Mouse (Mus musculus) embryonic stem cell, embryonic (primary cell): Measurements from ENCODE around the gene Gm29666.

Experiments used
- CTCF ChIA-PET, 4 experiments: fragments of 300-600 bp in 2 of 4; fragments of 350-600 bp in 2 of 4; sonication (Branson Sonifier 250); formaldehyde crosslinking; loops; one replicate each; lab custom pipeline; 2022; ENCODE audit warnings: inconsistent platforms in 2 of 4; lab: Charles Lee
- POLR2A ChIA-PET, 4 experiments: fragments of 300-600 bp in 2 of 4; fragments of 350-600 bp in 2 of 4; sonication (Branson Sonifier 250); formaldehyde crosslinking; loops; one replicate each; lab custom pipeline; 2022; ENCODE audit warnings: antibody characterized with exemption in 4 of 4, inconsistent platforms in 1 of 4; lab: Charles Lee

Gene Gm29666

GRCm38 (mm10) chr15:84925495-84926018 is 5.7 kb upstream of the Gm29666 start:
- CTCF ChIA-PET = interaction anchor here (0.5 to 3.3 kb wide), 58 partner anchors 8 to 516 kb away, joined by 3 to 16 read pairs (median 3); partner anchors contain the start of gene 5031439G07Rik (in 1 of the 4)

GRCm38 (mm10) chr15:84924781-84925315 is 5.0 kb upstream of the Gm29666 start:
- CTCF ChIA-PET = interaction anchor here (0.6 to 3.3 kb wide), 30 partner anchors 10 to 571 kb away, joined by 3 to 16 read pairs (median 4); no protein-coding TSS in a partner anchor
- POLR2A ChIA-PET = interaction anchor here in 3 of 4 experiments (0.7 to 5.1 kb wide), 19 partner anchors 9 to 244 kb away, joined by 3 to 36 read pairs (median 4); partner anchors contain the start of genes 5031439G07Rik (in 1 of the 3) and Phf21b (in 1 of the 3)

More at GRCm38 (mm10) chr15:84925495-84926018, 5.7 kb upstream of the Gm29666 start:
- POLR2A ChIA-PET = interaction anchor here (0.5 to 5.1 kb wide), 15 partner anchors 8 to 125 kb away, joined by 3 to 36 read pairs (median 5); partner anchors contain the start of gene 5031439G07Rik (in 1 of the 4)

- ChIA-PET CTCF (interaction anchor here in 3 of 4 experiments (0.6 to 3.3 kb wide), 16 partner anchors 12 to 487 kb away, joined by 3 to 16 read pairs (median 4); no protein-coding TSS in a partner anchor), POLR2A (interaction anchor here (0.5 to 5.1 kb wide), 55 partner anchors 9 to 1380 kb away, joined by 3 to 36 read pairs (median 4); partner anchors contain the start of genes 5031439G07Rik (in 2 of the 4), Ribc2 (in 1 of the 4) and Smc1b (in 1 of the 4))
These were observed 3.8 kb upstream of the Gm29666 start for GRCm38 (mm10) chr15:84923508-84924181.

GRCm38 (mm10) chr15:84922884-84923507 is 3.2 kb upstream of the Gm29666 start, which contains the start of gene Nup50:
Gene Nup50 (plus strand): TSS chr15:84923411.
- ChIA-PET CTCF (interaction anchor here in 3 of 4 experiments (0.6 to 2.0 kb wide), 9 partner anchors 19 to 184 kb away, joined by 3 to 7 read pairs (median 3); no protein-coding TSS in a partner anchor), POLR2A (interaction anchor here (0.5 to 5.1 kb wide), 55 partner anchors 9 to 1379 kb away, joined by 3 to 36 read pairs (median 4); partner anchors contain the start of genes 5031439G07Rik (in 2 of the 4) and Phf21b (in 2 of the 4))

- CTCF ChIA-PET = no interaction called here
- POLR2A ChIA-PET = interaction anchor here in 2 of 4 experiments (0.8 to 1.8 kb wide), 3 partner anchors 10 to 11 kb away, joined by 3 to 7 read pairs (median 3); partner anchors contain the start of gene Nup50 (in 2 of the 2)
These were observed 6.6 kb downstream of the Gm29666 start for GRCm38 (mm10) chr15:84913201-84913600.

GRCm38 (mm10) chr15:84903843-84904385 is 15.9 kb downstream of the Gm29666 start:
- ChIA-PET POLR2A (interaction anchor here in 3 of 4 experiments (0.6 to 2.6 kb wide), 10 partner anchors 12 to 850 kb away, joined by 3 to 13 read pairs (median 3); partner anchors contain the start of genes Nup50 (in 2 of the 3) and Gm29666 (in 1 of the 3)), CTCF (interaction anchor here in 3 of 4 experiments (0.6 to 2.2 kb wide), 9 partner anchors 10 to 232 kb away, joined by 3 to 9 read pairs (median 3); partner anchors contain the start of gene Nup50 (in 1 of the 3))

- CTCF ChIA-PET = interaction anchor here in 1 of 4 experiments (0.9 kb wide), 1 partner anchor 28 kb away, joined by 3 read pairs; no protein-coding TSS in a partner anchor
These were observed 21.8 kb downstream of the Gm29666 start for GRCm38 (mm10) chr15:84898077-84898476.

GRCm38 (mm10) chr15:84896664-84897063 is 23.2 kb downstream of the Gm29666 start:
- ChIA-PET POLR2A (interaction anchor here in 1 of 4 experiments (2.5 kb wide), 1 partner anchor 26 kb away, joined by 7 read pairs; the partner anchor contains the start of gene Nup50), CTCF (interaction anchor here in 2 of 4 experiments (0.5 to 0.8 kb wide), 2 partner anchors 636 to 1221 kb away, joined by 3 read pairs; no protein-coding TSS in a partner anchor)

More at GRCm38 (mm10) chr15:84898077-84898476, 21.8 kb downstream of the Gm29666 start:
- POLR2A ChIA-PET = interaction anchor here in 1 of 4 experiments (2.5 kb wide), 1 partner anchor 25 kb away, joined by 7 read pairs; the partner anchor contains the start of gene Nup50

- ChIA-PET POLR2A (interaction anchor here in 1 of 4 experiments (2.5 kb wide), 1 partner anchor 27 kb away, joined by 7 read pairs; the partner anchor contains the start of gene Nup50), CTCF (interaction anchor here in 1 of 4 experiments (0.8 kb wide), 1 partner anchor 636 kb away, joined by 3 read pairs; no protein-coding TSS in a partner anchor)
These were observed 23.6 kb downstream of the Gm29666 start for GRCm38 (mm10) chr15:84896216-84896615.

GRCm38 (mm10) chr15:84891658-84892057 is 28.2 kb downstream of the Gm29666 start:
- ChIA-PET CTCF (interaction anchor here (0.6 to 1.6 kb wide), 61 partner anchors 8 to 1084 kb away, joined by 3 to 22 read pairs (median 4); partner anchors contain the start of genes Nup50 (in 2 of the 4), Phf21b (in 2 of the 4) and 5031439G07Rik (in 1 of the 4)), POLR2A (interaction anchor here in 3 of 4 experiments (0.7 to 1.0 kb wide), 11 partner anchors 11 to 133 kb away, joined by 3 to 6 read pairs (median 3); partner anchors contain the start of gene Nup50 (in 1 of the 3))

GRCm38 (mm10) chr15:84891246-84891645 is 28.6 kb downstream of the Gm29666 start:
- ChIA-PET CTCF (interaction anchor here (0.6 to 1.6 kb wide), 56 partner anchors 8 to 531 kb away, joined by 3 to 17 read pairs (median 4); partner anchors contain the start of genes Nup50 (in 2 of the 4), Phf21b (in 2 of the 4) and 5031439G07Rik (in 1 of the 4)), POLR2A (interaction anchor here in 3 of 4 experiments (0.7 to 1.0 kb wide), 11 partner anchors 11 to 132 kb away, joined by 3 to 6 read pairs (median 3); partner anchors contain the start of gene Nup50 (in 1 of the 3))

GRCm38 (mm10) chr15:84888066-84888465 is 31.8 kb downstream of the Gm29666 start:
- POLR2A ChIA-PET = no interaction called here
- CTCF ChIA-PET = no interaction called here

- CTCF ChIA-PET = no interaction called here
- POLR2A ChIA-PET = no interaction called here
These were observed 42.6 kb downstream of the Gm29666 start for GRCm38 (mm10) chr15:84877029-84877815.

- POLR2A ChIA-PET = no interaction called here
- CTCF ChIA-PET = interaction anchor here in 1 of 4 experiments (1.0 kb wide), 1 partner anchor 18 kb away, joined by 3 read pairs; no protein-coding TSS in a partner anchor
These were observed 46.0 kb downstream of the Gm29666 start for GRCm38 (mm10) chr15:84873867-84874266.

- CTCF ChIA-PET = no interaction called here
- POLR2A ChIA-PET = no interaction called here
These were observed 46.8 kb downstream of the Gm29666 start for GRCm38 (mm10) chr15:84873079-84873478.

GRCm38 (mm10) chr15:84871802-84872201 is 48.0 kb downstream of the Gm29666 start:
- POLR2A ChIA-PET = no interaction called here

More at GRCm38 (mm10) chr15:84871802-84872201, 48.0 kb downstream of the Gm29666 start:
- CTCF ChIA-PET = interaction anchor here in 1 of 4 experiments (0.9 to 1.2 kb wide), 2 partner anchors 20 to 42 kb away, joined by 3 read pairs; no protein-coding TSS in a partner anchor
